Mouse (Mus musculus) limb, embryonic 12.5 days (tissue): ENCODE measurements at regions not wholly inside any gene's neighbourhood (a gene's known extent, or its start where the extent isn't known, plus 50 kb on each side); places are given as distances from the start of the nearest gene placed in this dataset.

Experiments used
- ATAC-seq: fragments of 200-750 bp; cut with Nextera tagmentation; 2 replicates; pipeline ENCODE4 v1.8.0; 2017; ENCODE audit warnings: low read depth, moderate TSS enrichment; ENCODE audit not compliant: insufficient number of reproducible peaks, insufficient read depth, low FRiP score, low TSS enrichment
- H3K27ac ChIP-seq: fragments of 300-500 bp; sonication (generic); 2 replicates; pipeline ENCODE4 v1.5.1; 2016; ENCODE audit warnings: mild to moderate bottlenecking, moderate library complexity
- H3K27me3 ChIP-seq: fragments of 300-500 bp; sonication (generic); 2 replicates; pipeline ENCODE4 v1.6.1; 2016; ENCODE audit warnings: mild to moderate bottlenecking, moderate library complexity
- H3K36me3 ChIP-seq: fragments of 300-500 bp; sonication (generic); 2 replicates; pipeline ENCODE4 v1.6.1; 2016; ENCODE audit warnings: mild to moderate bottlenecking, moderate library complexity
- H3K4me1 ChIP-seq: fragments of 300-500 bp; sonication (generic); replicated peaks from 2 replicates; pipeline ENCODE4 v1.6.1; 2016
- H3K4me2 ChIP-seq: fragments of 300-500 bp; sonication (generic); 2 replicates; pipeline ENCODE4 v1.6.1; 2016; ENCODE audit warnings: mild to moderate bottlenecking, moderate library complexity
- H3K4me3 ChIP-seq: fragments of 300-500 bp; sonication (generic); replicated peaks from 2 replicates; pipeline ENCODE4 v1.5.1; 2016; ENCODE audit warnings: mild to moderate bottlenecking
- H3K9ac ChIP-seq: fragments of 300-500 bp; sonication (generic); replicated peaks from 2 replicates; pipeline ENCODE4 v1.6.1; 2016; ENCODE audit warnings: mild to moderate bottlenecking, moderate library complexity
- H3K9me3 ChIP-seq: fragments of 300-500 bp; sonication (generic); 2 replicates; pipeline ENCODE4 v1.6.1; 2016; ENCODE audit warnings: mild to moderate bottlenecking, moderate library complexity
- WGBS: fragments of 180-500 bp; shearing (Covaris S2); methylation state at CpG from one replicate; pipeline ENCODE4 v1.1.7; 2016; 5-methylcytosine and 5-hydroxymethylcytosine counted together

DNA sequence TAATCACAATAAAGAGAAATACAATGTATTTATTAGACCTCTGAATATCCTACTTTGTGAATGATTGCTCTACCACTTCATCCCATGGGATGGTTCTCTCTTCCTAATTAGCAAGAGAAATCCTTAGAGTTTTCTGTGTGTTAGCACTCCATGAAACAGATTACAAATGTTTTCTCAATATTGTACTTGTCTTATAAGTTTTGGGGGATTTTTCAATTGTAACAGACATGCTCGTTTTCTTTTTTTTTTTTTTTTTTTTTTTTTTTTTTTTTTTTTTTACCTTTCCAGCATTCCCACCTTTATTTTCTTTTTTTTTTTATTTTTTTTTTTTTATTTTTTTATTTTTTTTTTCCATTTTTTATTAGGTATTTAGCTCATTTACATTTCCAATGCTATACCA lies 312.3 kb downstream of the Mex3b start:
- Histone ChIP-seq H3K27ac (no peak overlapping the region), H3K4me2 (no peak overlapping the region), H3K9me3 (no peaks in the 10 kb centered on the region), H3K4me1 (no peaks in the 10 kb centered on the region), H3K36me3 (no peaks in the 10 kb centered on the region), H3K4me3 (no peak overlapping the region), H3K9ac (no peak overlapping the region), H3K27me3 (no peaks in the 10 kb centered on the region)
- WGBS, result 75% methylated on average over 1 of the region's 1 CpGs
- no peak for ATAC-seq

DNA sequence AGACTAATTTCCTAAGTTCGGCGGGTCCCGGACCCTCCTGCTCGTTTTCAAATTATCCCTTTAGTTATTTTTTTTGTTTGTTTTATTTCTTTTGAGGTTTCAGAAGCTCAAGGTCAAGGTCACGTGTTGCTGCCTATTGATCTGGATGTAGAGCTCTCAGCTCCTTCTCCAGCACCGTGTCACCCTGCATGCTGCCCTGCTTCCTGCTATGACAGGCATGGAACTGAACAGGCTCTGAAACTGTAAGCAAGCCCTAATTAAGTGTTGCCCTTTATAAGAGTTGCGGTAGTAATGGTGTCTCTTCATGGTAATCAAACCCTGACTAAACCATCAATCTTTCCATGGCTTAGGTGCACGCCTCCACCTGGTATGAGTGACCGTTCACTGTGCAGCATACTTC lies 319.2 kb downstream of the Mex3b start:
- H3K4me3 ChIP-seq, result no peak overlapping the region
- H3K27me3 ChIP-seq, result no peaks in the 10 kb centered on the region
- H3K36me3 ChIP-seq, result no peaks in the 10 kb centered on the region
- no peak overlapping the region for H3K4me2 ChIP-seq
- H3K9ac ChIP-seq, result no peak overlapping the region
- ATAC-seq, result no peak
- no peaks in the 10 kb centered on the region for H3K9me3 ChIP-seq
- H3K4me1 ChIP-seq, result no peaks in the 10 kb centered on the region
- WGBS, result 89% methylated on average over 9 of the region's 9 CpGs
- H3K27ac ChIP-seq, result no peak overlapping the region

DNA sequence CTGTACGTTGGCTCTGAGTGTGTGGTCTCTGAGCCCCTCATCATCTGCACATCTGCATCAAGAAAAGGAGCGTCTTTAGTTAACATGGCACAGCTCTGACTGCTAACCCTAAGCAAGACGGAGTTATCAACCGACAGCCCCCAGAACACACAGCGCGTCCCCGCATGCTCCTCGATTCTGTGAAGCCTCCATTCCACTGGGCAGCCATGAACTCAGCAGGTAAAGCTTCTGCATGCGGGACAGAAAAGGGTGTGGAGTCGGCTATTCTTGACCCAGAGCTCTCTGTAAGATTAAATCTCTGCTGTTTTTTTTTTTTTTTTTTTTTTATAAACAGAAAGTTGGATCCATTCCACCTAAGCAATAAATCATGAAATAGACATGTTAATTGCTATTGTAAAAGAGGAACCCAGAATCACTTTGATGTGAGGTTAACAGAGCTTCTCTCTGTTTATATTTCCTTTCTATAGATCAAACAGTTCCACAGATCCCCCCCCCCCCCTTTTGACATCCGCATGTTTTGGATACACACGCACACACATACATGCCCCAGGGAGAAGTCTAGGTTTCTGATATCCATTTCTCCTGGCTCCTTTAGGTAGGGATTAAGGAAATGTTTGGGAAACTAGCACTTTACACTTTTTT lies 328.9 kb downstream of the Mex3b start:
- Histone ChIP-seq H3K4me2 (no peak overlapping the region), H3K4me1 (peaks cover 37% of the 10 kb centered on the region), H3K9me3 (no peaks in the 10 kb centered on the region), H3K27me3 (no peaks in the 10 kb centered on the region), H3K4me3 (no peak overlapping the region), H3K36me3 (no peaks in the 10 kb centered on the region), H3K27ac (no peak overlapping the region), H3K9ac (no peak overlapping the region)
- WGBS, result 40% methylated on average over 12 of the region's 12 CpGs
- ATAC-seq, result no peak

DNA sequence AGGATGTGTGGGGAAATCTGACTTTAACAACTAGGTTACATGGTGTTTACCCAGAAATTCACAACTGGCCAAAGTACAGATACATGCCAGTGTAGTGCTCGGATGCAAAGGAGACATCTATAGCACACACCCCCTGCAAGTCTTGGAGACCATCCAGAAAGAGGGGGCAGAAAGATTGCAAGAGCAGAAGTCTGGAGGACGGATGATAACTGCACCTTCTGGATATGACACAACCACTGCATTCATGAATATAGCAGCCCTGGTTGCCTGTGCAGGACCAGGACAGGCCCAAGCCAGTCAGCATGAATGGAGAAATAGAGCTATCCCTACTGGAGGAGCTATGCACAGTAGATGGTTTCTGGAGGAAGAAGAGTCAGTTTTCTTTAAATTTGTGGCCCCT lies 330.4 kb downstream of the Mex3b start:
- no peak for ATAC-seq
- Histone ChIP-seq H3K4me2 (no peak overlapping the region), H3K27ac (no peak overlapping the region), H3K9ac (no peak overlapping the region), H3K9me3 (no peaks in the 10 kb centered on the region), H3K36me3 (no peaks in the 10 kb centered on the region), H3K27me3 (no peaks in the 10 kb centered on the region), H3K4me3 (no peak overlapping the region), H3K4me1 (peaks cover 52% of the 10 kb centered on the region)
- 84% methylated on average over 2 of the region's 2 CpGs for WGBS

DNA sequence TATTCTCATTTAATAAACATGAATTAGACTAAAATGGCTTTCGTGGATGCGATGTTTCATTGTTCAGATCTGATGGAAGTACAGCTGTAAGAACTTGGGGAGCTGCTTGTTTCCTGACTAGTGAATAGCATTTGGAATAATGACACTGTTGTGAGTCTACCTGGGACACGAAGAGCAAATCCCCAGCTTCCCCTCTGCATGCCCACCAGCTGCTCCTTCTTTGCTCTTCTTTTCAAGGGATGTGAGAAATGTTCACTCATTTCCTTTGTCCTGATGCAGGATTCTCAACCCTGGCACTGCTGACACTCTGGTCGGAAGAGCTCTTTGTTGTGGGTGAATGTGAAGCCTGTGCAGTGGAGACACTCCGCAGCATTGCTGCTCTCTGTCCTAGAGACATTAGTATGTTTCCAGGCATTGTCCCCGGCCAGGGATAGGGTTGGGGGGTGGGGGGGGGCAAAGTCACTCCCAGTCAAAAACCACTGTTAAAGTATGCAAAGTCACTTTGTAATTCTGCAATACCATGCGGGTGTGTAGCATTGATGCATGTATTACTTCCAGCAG lies 334.1 kb downstream of the Mex3b start:
- Histone ChIP-seq H3K27ac (no peak overlapping the region), H3K4me3 (no peak overlapping the region), H3K4me1 (peaks cover 72% of the 10 kb centered on the region), H3K9me3 (no peaks in the 10 kb centered on the region), H3K27me3 (no peaks in the 10 kb centered on the region), H3K9ac (no peak overlapping the region), H3K36me3 (no peaks in the 10 kb centered on the region), H3K4me2 (no peak overlapping the region)
- no peak for ATAC-seq
- 65% methylated on average over 7 of the region's 7 CpGs for WGBS

DNA sequence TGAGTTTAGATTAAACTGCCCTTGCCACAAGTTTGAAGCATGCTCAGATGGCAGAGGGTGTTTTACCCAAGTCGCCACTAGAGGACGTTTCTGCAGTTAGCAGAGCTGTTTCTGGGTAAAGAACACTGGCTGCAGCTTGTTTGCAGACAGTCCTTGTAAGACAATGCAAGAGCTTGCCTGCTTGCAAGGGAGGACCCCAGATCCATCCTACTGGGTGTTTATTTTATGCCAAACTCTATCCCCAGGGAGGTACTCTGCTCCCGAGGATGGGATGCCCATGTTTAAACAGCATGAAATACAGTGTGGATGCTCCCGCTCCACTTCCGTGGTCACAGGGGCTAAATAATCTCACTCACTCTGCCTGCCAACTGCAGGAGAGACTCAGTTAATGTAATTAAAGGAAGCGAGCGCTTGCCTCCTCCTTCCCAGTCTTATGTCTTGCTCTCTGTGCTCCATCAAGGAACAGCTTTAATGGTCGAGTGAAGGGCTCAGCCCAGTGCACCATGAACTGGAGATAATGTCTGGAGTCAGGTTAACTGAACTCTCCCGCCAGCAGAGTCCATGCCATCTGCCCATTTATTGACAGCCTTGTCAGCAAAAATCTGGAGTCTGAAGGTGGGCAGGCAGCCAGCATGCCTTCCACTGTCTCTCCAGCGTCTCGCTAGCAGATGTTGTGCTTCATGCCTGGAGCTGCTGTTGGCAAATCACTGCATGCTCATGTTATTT lies 334.8 kb downstream of the Mex3b start:
- Histone ChIP-seq H3K4me1 (peaks cover 65% of the 10 kb centered on the region), H3K36me3 (no peaks in the 10 kb centered on the region), H3K9me3 (no peaks in the 10 kb centered on the region), H3K27me3 (no peaks in the 10 kb centered on the region), H3K4me2 (peak overlapping the region; percentile 35), H3K4me3 (no peak overlapping the region), H3K9ac (no peak overlapping the region; the same call in 1 of the 2 replicates), H3K27ac (peak overlapping the region; percentile 67)
- no peak for ATAC-seq
- WGBS, result 7% methylated on average over 11 of the region's 11 CpGs

DNA sequence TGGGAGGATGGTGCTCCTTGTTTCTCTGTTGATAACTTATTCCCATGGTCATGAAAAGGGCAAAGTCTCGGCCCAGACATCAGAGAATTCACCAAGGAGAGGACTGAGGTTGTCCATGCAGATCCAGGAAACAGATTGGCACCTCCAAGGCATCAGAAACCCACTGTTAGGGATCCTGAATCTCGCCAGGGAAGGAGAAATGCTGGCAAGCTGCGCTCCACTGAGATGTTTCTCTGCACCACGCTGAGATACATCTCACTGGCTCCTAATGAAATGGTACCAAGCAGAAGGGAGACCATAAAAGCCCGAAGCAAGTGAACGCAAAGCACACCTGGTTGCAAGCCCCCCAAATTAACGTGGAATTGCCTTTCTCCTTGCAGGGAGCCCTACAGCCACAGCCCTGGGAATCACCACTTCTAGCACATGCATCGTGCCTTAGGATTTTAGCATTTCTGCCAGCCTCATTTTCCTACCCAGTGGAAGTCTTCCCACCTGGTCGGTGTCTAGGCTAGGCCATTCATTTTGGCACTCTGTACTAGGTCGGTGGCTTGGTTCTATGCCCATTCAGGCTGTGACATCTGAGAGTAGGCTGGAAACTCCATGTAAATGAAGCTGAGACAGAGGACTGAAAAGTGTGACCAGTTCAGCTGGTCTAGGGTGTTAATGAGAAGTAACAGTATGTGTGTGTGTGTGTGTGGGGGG lies 336.3 kb downstream of the Mex3b start:
- H3K27ac ChIP-seq, result no peak overlapping the region
- H3K4me2 ChIP-seq, result no peak overlapping the region
- no peak overlapping the region for H3K9ac ChIP-seq
- no peak for ATAC-seq
- H3K9me3 ChIP-seq, result no peaks in the 10 kb centered on the region
- H3K36me3 ChIP-seq, result no peaks in the 10 kb centered on the region
- no peak overlapping the region for H3K4me3 ChIP-seq
- H3K4me1 ChIP-seq, result peaks cover 59% of the 10 kb centered on the region
- H3K27me3 ChIP-seq, result no peaks in the 10 kb centered on the region
- WGBS, result 51% methylated on average over 10 of the region's 10 CpGs

DNA sequence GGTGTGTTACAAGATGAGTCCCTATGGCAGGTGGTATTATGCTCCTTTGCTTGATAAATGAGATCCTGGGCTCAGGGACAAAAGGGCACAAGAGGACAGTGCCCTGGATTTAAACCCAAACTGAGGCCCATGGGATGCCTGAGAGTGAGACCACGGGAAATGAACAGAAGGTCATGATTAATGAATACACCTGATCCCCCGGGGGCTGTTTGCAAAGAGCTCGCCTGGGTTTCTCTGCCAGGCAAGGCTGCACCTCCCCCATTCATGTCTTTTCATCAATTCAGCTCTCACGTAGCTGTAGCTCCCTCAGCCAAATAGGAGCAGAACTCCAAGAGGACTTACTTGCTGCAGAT lies 336.9 kb downstream of the Mex3b start:
- Histone ChIP-seq H3K9ac (no peak overlapping the region), H3K4me2 (no peak overlapping the region), H3K27ac (no peak overlapping the region), H3K9me3 (no peaks in the 10 kb centered on the region), H3K36me3 (no peaks in the 10 kb centered on the region), H3K4me1 (peaks cover 59% of the 10 kb centered on the region), H3K27me3 (no peaks in the 10 kb centered on the region), H3K4me3 (no peak overlapping the region)
- 3% methylated on average over 4 of the region's 4 CpGs for WGBS
- ATAC-seq, result no peak

DNA sequence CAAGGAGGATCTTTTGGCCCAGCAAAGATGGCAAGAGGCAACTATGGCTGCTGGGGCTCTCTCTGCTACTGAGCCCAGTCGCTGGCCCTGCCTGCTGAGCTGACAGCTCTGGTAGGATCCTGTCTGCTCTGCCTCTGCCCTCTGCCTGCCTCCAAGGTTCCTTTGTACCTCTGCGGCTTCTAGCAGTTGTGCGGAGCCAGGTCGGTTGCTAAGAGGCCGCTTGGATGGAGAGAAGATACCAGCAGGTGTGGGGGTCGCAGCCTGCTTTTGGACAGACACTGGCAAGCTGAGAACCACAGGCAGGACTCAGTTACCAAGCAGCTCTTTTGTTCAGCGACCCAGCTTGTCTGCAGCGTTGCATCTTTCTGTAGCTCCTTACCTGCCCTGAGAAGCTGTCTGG lies 337.6 kb downstream of the Mex3b start:
- no peaks in the 10 kb centered on the region for H3K36me3 ChIP-seq
- H3K9ac ChIP-seq, result no peak overlapping the region
- H3K27ac ChIP-seq, result peak overlapping the region; percentile 9; the same call in 1 of the 2 replicates
- H3K9me3 ChIP-seq, result no peaks in the 10 kb centered on the region
- no peak overlapping the region for H3K4me2 ChIP-seq
- no peak for ATAC-seq
- peaks cover 53% of the 10 kb centered on the region for H3K4me1 ChIP-seq
- H3K4me3 ChIP-seq, result no peak overlapping the region
- no peaks in the 10 kb centered on the region for H3K27me3 ChIP-seq
- 60% methylated on average over 8 of the region's 8 CpGs for WGBS

DNA sequence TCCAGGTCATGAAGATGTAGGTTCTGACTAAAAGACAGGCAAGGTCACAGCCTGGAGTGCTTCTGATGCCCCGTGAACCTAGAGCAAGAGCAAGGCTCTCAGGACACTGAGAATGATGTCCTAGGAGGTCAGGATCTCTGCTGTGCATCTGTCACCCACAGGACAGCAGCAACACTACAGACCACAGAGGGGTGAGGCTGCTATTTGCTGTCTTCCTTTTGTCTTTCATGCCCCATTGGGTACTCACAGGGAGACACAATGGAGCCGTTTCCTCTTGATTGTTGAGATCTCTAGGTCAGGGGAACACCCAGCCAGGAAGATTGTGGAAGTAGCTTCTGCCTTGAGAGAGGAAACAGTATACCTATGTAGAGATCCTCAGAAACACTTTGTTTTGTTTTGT lies 339.9 kb downstream of the Mex3b start:
- H3K27me3 ChIP-seq, result no peaks in the 10 kb centered on the region
- peaks cover 31% of the 10 kb centered on the region for H3K4me1 ChIP-seq
- H3K9me3 ChIP-seq, result no peaks in the 10 kb centered on the region
- H3K36me3 ChIP-seq, result no peaks in the 10 kb centered on the region
- H3K27ac ChIP-seq, result no peak overlapping the region
- no peak for ATAC-seq
- WGBS, result 84% methylated on average over 2 of the region's 2 CpGs
- H3K4me3 ChIP-seq, result no peak overlapping the region
- no peak overlapping the region for H3K4me2 ChIP-seq
- no peak overlapping the region for H3K9ac ChIP-seq

DNA sequence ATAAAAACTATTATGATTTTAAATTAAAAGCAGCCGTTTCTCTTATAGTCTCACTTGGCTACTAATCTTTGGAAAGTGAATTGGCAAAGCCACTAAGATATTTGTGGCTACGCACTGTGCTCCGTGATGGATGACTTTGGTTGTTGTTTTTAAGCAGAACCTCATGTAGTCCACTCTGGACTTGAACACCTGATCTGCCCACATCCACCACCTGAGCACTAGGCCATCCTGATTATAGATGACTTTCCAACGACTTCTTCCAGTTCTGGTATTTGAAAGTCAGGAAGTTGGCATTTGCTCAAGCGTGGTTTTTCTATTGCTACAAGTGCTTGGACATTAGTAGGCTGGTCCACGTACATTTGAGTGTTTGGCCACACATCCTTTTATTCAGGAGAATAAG lies 344.5 kb downstream of the Mex3b start:
- Histone ChIP-seq H3K4me3 (no peak overlapping the region), H3K27ac (no peak overlapping the region), H3K4me1 (no peaks in the 10 kb centered on the region), H3K9ac (no peak overlapping the region), H3K9me3 (no peaks in the 10 kb centered on the region), H3K4me2 (no peak overlapping the region), H3K27me3 (no peaks in the 10 kb centered on the region), H3K36me3 (no peaks in the 10 kb centered on the region)
- WGBS, result 69% methylated on average over 6 of the region's 6 CpGs
- ATAC-seq, result 0 out of 2 replicates have a peak, but pooled peaks have one; percentile 20
